Mouse (Mus musculus) kidney, postnatal 25 days (tissue): Measurements from ENCODE around the gene Dusp2.

ENCODE experiments used
- DNase-seq, 2 experiments: peaks; one replicate each; pipeline ENCODE4 v3.0.0; 2021; ENCODE audit warnings: mixed read lengths in 2 of 2

The Dusp2 gene

DNA sequence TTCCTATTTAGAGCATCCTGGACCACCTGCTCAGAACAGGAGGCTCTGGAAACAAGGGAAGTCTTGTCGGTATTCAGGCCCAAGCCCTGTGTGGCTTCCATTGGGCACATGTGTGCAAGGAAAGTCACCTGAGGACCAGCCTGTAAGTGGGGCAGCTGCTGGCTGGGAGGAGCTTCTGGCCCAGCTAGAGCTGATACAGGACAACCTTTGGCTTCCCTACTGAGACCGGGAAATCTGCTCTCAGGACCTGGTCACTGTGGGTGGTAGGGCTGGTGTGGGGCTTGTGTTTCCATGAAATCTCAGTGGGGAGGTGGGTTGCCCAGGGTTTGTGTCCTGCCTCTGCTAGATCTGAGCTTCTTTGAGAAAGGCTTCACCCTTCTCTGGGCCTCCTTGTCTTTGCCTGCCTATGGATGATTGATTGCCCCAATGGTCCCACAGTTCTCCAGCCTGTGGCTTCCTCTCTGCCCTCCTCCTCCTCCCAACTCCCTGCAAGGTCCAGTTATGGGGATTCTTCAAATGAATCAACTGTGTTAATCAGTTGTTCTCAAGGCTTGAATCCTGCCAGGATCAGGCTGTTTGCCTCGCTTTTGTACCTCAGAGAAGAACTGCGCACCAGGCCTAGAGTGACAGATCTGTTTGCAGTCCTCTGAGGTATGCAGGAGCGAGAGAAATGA, 33.9 kb downstream of the Dusp2 start:
- DNase-seq, result peak; percentile 59 to 88

DNA sequence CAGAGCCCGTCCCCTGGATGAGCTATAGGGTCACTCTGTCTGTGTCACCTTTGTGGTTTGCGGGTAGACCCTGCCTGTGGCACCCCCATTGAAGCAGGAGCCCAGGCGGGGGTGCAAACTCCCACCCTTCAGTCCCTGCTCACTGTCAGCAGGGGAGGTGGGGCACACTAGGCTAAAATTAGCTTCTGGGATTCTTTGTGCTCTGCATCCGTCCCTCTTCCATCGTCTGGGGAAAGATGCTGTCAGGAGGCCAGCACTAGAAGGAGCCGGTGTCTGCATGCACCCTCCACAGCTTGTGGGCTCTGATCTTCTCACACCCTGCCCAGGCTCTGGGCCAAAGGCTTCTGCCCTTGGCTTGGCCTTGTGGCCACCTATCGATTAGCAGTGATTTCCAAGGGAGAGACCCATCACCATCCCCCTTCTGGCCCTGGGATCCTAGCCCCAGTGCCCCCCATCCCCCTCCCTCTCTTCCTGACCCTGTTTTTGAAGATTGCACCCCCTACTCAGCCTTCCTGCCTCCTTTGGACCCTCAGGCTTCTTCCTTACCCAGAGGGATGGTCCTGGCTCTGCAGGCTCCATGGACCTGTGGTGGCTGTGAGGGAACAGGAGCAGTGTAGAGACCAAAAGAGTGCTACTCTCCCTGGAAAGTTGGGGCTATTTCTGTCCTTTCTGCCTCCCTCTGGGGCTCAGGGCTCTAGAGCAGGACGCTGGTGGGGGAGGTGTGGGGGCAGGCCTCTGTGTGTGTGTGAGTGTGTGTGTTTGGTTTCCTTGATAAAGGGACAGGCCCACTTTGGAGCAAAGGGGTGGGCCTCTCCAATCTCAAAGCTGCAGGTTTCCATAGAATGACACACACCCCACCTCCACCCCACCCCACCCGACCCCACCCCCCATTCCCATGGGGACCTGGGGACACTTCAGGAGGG, 34.9 kb downstream of the Dusp2 start:
- DNase-seq, result peak in 1 of 2 experiments; percentile 67

DNA sequence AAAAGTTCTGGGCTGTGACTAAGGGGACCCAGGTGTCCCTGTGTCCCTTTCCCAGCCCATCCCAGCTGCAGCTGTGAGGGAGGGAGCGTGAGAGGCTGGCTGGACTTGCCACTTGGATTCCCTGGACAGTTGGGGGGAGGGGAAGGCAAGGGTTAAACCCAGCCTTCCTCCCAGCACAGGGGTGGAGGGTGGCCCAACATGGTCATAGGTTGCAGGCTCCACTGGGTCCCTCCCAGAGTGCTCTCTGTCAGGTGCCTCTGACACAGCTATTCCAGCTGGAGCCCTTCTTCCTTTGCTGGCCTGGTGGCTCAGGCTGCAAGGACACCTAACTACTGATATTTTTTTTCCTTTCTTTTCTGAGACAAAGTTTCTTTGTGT, 35.5 kb downstream of the Dusp2 start:
- peak; percentile 86 to 95 for DNase-seq

DNA sequence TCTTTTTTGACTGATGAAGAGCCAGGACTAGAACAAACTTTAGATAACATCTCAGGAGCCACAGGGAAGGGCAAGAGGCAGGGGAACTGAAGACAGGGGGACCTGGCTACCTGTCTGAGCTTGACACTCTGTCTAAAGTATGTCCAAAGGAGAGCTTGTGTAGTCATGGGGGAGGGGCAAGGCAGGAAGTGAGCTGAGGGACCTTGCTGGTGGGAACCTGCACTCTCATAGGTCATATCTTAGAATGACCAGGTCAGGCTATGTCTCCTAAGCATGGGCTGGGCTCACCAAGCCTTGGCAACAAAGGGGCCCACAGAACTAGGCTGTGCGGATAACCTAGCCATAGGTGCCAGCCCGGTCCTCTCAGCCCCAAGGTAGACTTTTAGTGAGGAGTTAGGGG, 36.1 kb downstream of the Dusp2 start:
- no peak for DNase-seq

DNA sequence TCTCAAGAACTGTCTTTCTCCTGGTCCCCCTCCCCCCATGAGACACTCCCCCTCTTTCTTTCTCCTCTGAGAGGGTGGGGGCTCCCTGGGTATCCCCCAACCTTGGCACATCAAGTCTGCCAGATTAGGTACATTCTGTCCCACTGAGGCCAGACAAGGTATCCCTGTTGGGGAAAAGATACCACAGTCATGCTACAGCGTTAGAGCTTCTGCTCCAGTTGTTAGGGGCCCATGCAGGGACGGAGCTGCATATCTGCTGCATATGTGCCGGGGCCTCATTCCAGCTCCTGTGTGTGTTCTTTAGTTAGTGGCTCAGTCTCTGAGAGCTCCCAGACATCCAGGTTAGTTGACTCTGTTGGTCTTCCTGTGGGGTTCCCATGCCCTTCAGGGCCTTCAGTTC, 38.2 kb downstream of the Dusp2 start:
- DNase-seq, result no peak

DNA sequence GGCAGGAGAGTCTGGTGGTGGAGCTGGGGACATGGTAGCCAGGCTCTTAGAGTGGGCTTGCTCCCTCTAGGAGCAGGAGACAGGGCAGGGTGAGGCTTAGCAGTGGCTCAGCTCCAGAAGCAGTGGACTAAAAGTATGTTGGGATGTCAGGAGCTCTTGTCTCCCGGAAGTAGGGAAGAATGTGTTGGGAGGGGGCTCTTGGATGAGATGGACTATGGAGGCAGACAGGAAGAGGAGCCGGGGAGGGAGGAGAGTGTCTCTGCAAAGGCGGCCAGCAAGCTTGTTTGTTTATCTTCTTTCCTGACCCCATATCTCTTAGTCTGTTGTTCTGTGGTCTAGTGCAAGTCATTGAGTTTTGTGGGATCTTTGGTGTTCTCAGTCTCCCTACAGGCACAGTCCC, 39.1 kb downstream of the Dusp2 start:
- DNase-seq, result peak; percentile 47 to 70

DNA sequence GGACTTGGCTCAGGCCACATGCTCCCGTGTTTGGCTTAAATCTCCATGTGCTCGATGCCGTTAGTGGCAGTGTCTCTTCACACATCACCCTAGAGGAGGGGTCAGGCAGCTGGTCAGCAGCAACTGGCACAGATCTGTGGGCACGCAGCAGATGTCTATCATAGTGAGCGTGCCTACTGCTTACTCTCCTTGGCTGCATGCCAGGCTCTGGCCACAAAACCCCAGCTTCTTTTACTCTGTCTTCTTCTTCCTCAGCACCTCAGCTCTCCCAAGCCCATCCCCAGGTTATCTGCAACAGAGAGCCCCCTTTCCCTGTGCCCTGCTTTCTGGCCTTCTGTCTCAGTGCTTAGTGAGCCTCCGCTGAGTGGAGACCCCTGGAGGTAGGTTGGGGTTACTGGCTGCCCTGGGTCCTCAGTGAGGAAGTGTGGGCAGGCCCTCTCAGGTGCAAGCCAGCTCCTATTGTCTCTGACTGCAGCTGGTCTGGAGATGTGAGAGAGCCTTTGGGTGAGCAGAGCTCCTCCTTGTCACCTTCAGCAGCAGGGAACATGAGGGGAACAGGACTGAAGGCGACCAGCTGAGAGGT, 39.9 kb downstream of the Dusp2 start:
- peak in 1 of 2 experiments; percentile 68 for DNase-seq

DNA sequence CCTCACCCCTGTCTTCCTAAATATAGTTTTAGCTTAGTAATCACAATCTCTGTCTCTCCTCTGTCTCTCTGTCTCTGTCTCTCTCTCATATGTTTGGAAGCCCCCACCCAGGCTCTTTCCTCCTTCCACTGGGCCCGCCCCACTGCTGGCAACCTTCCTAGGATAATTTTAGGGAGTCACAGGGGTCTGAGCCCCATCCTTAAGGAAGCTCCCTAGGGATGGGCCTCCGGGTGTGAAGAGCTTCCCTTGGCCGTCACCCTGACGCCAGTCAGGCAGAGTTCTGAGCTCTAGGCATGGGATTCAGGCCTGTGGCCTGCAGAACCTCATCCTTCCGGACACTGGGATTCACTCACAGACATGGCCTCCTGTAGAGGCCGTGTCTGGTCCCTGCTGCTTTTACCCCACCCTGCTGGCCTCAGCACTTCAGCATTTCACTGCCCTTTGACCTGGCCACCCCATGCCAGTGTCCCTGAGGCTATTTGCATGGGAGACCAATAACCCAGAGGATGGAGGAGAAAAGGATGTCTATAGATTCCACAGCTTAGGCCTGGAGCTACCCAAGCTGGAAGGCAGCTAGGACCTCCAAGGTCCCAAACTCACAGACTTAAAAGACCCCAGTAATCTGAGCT, 40.6 kb downstream of the Dusp2 start:
- DNase-seq, result peak; percentile 52 to 84

DNA sequence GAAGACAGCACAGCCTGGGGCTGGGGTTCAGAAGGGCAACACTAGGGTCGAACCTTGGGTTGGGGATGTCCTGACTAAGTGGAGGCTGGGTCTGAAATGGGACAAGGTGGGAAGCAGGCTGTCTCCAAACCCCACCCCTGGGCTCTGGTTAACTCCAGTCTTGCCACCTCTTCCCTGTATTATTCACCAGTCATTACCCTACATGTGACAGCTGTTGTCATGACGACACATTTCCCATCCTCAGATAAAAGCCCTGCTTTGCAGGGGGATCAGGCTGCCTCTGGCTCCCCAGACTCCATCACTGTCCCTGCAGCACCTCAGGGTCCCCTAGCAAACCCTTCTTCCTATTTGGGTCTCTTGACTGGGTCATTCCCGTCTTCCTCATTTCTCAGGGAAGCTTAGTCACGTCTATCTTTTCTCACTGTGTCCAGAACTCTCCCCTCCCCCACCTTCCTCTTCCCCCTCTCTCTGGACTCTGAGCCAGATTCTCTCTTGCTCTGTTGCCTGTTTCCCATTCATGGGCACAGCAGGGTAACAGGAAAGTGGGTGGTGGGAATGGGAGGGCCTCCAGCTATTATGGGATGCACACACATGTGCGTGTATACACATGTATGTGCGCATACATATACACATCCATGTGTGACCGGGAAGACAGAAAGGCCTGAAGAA, 42.1 kb downstream of the Dusp2 start:
- DNase-seq, result no peak

DNA sequence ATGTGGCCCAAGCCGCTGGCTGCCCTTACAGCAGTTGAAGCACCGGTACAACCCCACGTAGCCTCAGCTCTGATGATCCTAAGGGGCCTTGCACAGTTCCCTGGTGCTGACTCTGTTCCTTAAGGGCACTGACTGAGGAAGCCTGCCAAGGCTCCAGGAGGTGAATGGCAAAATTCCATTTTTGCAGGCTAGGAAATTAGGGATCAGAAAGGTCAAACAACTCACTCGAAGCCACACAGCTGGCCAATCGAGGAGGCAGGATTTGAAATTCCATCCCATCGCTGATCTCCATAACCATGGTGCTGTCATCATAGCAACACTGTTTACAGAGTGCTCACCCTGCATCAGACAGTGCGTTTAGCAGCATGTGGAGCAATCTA, 42.6 kb downstream of the Dusp2 start:
- peak; percentile 76 to 90 for DNase-seq

DNA sequence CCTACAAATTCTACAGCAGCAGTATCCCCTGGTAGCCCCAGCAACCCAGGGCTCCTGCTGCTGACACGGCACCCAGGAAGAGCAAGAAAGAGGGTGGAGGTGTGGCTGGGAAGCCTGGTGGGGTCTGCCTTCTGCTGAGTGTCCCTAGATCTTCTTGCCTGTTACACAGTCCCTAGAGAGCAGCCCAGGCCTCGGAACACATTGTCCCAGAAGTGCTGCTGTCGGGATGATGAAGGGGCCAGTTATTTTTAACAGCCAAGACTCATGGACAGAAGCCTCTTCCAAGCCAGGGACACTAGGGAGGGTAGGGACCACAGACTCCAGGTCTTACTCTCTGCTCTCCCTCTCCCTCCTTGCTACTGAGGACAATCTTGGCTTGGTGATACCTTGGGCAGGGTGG, 43.3 kb downstream of the Dusp2 start:
- DNase-seq, result peak in 1 of 2 experiments; percentile 76

DNA sequence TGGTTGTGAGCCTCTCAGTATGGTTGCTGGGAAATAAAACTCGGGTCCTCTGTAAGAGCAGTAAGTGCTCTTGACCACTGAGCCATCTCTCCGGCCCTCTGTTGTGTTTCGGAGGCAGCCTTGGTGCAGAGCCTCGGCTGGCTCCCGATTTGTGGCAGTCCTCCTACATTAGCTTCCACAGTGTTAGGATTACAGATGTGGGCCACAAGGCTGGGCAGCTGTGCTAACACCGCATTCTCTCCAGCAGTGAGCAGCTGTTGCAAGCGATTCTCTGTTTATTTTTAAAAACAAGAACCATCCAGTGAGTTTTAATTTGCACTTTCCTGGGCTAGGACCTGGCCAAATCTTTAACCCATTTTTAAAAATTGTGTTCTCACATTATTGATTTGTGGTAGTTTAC, 47.9 kb downstream of the Dusp2 start:
- no peak for DNase-seq

DNA sequence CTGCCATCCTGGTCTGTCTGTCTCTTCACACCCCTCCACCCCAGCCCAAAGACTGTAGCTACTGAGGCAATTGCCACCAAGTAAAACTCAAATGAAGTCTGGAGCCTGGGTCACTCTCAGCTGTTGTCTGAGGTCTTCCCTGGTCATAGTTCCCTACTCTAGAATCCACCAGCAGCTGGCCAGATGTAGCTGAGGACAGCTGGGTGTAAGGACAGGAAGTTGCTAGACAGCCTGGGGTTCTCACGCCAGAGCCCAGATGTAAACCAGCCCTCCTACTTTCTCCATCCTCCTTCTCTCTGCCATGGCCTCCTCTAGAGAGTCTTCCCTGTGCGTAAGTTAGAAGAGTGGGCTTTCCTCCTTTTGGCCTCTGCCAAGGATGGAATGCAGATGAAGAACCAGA, 51.6 kb downstream of the Dusp2 start:
- no peak for DNase-seq
